Mouse (Mus musculus) ES-E14 (cell line): ENCODE measurements around the gene Lig3.

Source experiments
- CHD2 ChIP-seq: IDR thresholded peaks from 2 replicates; pipeline ENCODE4 v1.6.1; 2014; ENCODE audit warnings: mild to moderate bottlenecking, low read depth, low read length, inconsistent platforms
- HCFC1 ChIP-seq: IDR thresholded peaks from 2 replicates; pipeline ENCODE4 v1.6.1; 2012; ENCODE audit warnings: low read length, inconsistent platforms, borderline replicate concordance; ENCODE audit not compliant: insufficient read depth
- MAFK ChIP-seq: IDR thresholded peaks from 2 replicates; pipeline ENCODE4 v1.6.1; 2014; ENCODE audit warnings: mild to moderate bottlenecking, low read depth, low read length, inconsistent platforms; ENCODE audit not compliant: insufficient read depth
- ZC3H11A ChIP-seq: IDR thresholded peaks from 2 replicates; pipeline ENCODE4 v1.6.1; 2012; ENCODE audit warnings: low read depth, mild to moderate bottlenecking, inconsistent platforms, low read length, borderline replicate concordance
- ZNF384 ChIP-seq: IDR thresholded peaks from 2 replicates; pipeline ENCODE4 v1.6.1; 2012; ENCODE audit warnings: low read depth, low read length, inconsistent platforms

DNA sequence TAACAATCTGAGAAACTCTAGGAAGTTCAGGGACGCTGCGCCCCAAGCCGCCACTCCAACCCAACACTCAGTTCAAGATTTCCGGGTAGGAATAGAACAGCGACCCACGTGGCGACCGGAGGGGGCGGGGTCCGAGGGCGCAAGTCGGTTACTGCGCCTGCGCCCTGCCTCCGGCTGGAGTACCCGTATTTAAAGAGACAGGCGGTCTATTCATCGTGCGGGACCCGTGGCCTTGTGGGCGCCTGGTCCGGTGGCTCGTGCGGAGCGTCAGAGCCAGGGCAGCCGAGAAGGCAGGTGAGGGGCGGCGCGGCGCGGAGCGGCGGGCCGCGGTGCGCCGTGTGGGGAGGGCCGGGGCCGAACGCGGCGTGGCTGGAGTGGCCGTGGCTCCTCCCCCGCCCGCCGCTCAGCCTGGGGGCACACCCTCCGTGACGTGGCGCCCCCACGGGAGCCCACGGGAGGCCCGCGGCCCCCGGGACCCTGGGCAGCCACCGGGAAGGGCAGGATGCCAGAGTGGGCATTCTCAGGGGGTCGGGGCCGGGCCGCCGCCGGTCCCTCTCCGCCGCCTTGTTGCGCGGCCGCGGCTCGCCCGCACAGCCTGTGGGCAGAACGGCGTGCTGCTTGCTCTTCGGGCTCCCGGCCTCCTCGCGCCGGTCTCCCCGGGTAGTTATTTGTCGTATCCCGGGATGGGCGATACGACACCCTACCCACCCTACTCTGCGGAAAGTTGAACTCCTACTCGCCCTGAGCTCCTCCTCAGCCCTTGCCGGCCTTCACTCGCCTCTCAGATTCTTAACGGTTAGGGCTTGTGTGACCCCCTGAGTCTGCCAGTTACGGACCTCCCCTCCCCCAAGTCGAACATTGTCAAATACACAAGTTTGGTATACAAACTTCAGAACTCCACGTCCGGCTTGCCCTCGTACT lies at the start of gene Lig3:
- no peak for TF ChIP-seq CHD2
- TF ChIP-seq ZC3H11A, result no peak
- TF ChIP-seq HCFC1, result peak; percentile 38; the same call in 1 of the 2 replicates
- TF ChIP-seq MAFK, result no peak
- TF ChIP-seq ZNF384, result no peak
